Mouse (Mus musculus) thymus, adult 18-20 months (tissue): Measurements from ENCODE around the gene Azi2.

ENCODE experiments used
- DNase-seq, 2 experiments: peaks; one replicate each; pipeline ENCODE4 v3.0.0; 2022; ENCODE audit warnings: mixed read lengths in 2 of 2

Azi2 gene

GRCm38 (mm10) chr9:118040218-118041021 lies at the start of gene Azi2:
Gene Azi2 (plus strand): TSS chr9:118040499.
- DNase-seq, result peak; percentile 96 to 97

GRCm38 (mm10) chr9:117996631-117997030 lies 43.7 kb upstream of the Azi2 start:
- DNase-seq, result no peak

GRCm38 (mm10) chr9:118001488-118001887 lies 38.8 kb upstream of the Azi2 start:
- DNase-seq, result no peak

- DNase-seq, result no peak
Observed at GRCm38 (mm10) chr9:118003218-118003886, 36.9 kb upstream of the Azi2 start.

GRCm38 (mm10) chr9:118003937-118004336 lies 36.4 kb upstream of the Azi2 start:
- DNase-seq, result no peak

GRCm38 (mm10) chr9:118012928-118013327 lies 27.4 kb upstream of the Azi2 start:
- no peak for DNase-seq

GRCm38 (mm10) chr9:118024966-118025365 lies 15.3 kb upstream of the Azi2 start:
- no peak for DNase-seq

- DNase-seq, result no peak
Observed at GRCm38 (mm10) chr9:118029490-118029889, 10.8 kb upstream of the Azi2 start.

GRCm38 (mm10) chr9:118030252-118030651 lies 10.0 kb upstream of the Azi2 start:
- no peak for DNase-seq

- DNase-seq, result no peak
Observed at GRCm38 (mm10) chr9:118031694-118032093, 8.6 kb upstream of the Azi2 start.

- no peak for DNase-seq
Observed at GRCm38 (mm10) chr9:118034990-118035389, 5.3 kb upstream of the Azi2 start.

- peak in 1 of 2 experiments; percentile 36 for DNase-seq
Observed at GRCm38 (mm10) chr9:118041022-118041400, 712 bp downstream of the Azi2 start.

- DNase-seq, result no peak
Observed at GRCm38 (mm10) chr9:118041646-118042045, 1.3 kb downstream of the Azi2 start.

- DNase-seq, result no peak
Observed at GRCm38 (mm10) chr9:118042738-118043137, 2.4 kb downstream of the Azi2 start.

GRCm38 (mm10) chr9:118043581-118043980 lies 3.3 kb downstream of the Azi2 start:
- DNase-seq, result no peak

GRCm38 (mm10) chr9:118045011-118045533 lies 4.8 kb downstream of the Azi2 start:
- DNase-seq, result no peak

- DNase-seq, result no peak
Observed at GRCm38 (mm10) chr9:118053286-118053685, 13.0 kb downstream of the Azi2 start.

- DNase-seq, result no peak
Observed at GRCm38 (mm10) chr9:118059101-118059500, 18.8 kb downstream of the Azi2 start.

GRCm38 (mm10) chr9:118070442-118070841 lies 30.1 kb downstream of the Azi2 start:
- DNase-seq, result no peak

- DNase-seq, result no peak
Observed at GRCm38 (mm10) chr9:118071337-118071736, 31.0 kb downstream of the Azi2 start.

- DNase-seq, result no peak
Observed at GRCm38 (mm10) chr9:118072101-118072500, 31.8 kb downstream of the Azi2 start.

GRCm38 (mm10) chr9:118073358-118073757 lies 33.1 kb downstream of the Azi2 start:
- no peak for DNase-seq

GRCm38 (mm10) chr9:118082575-118083431 lies 42.5 kb downstream of the Azi2 start:
- DNase-seq, result peak in 1 of 2 experiments; percentile 5
